Mouse (Mus musculus) left cerebral cortex, adult 11 months (tissue): ENCODE measurements around the gene Il4i1.

Source experiments
- DNase-seq: peaks from one replicate; pipeline ENCODE4 v3.0.0; 2022; ENCODE audit warnings: low spot score

Il4i1 gene

GRCm38 (mm10) chr7:44815721-44816469, at the start of gene Il4i1, which contains the start of gene Nup62:
Il4i1 (plus strand) TSS chr7:44816387.
Nup62 (plus strand) TSS chr7:44816088.
- DNase-seq = peak; percentile 97

DNA sequence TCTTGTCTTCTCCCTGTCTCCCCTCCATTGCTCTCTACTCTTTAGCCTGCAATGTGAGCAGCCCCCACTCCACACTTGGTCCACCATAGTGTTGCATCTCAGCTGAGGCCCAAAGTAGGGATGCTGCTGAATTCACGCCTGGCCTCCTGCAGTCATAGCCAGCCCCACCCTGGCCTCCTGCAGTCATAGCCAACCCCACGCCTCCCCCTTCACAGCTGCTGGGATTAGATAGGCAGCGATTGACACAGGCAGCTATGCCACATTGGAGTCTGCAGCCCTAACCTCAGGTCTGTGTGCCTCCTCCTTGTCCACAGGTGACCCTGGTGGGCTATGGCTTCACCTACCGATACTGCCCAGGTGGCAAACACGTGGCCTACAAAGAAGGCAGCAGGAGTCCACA, 48.1 kb upstream of the Il4i1 start:
- DNase-seq = no peak

DNA sequence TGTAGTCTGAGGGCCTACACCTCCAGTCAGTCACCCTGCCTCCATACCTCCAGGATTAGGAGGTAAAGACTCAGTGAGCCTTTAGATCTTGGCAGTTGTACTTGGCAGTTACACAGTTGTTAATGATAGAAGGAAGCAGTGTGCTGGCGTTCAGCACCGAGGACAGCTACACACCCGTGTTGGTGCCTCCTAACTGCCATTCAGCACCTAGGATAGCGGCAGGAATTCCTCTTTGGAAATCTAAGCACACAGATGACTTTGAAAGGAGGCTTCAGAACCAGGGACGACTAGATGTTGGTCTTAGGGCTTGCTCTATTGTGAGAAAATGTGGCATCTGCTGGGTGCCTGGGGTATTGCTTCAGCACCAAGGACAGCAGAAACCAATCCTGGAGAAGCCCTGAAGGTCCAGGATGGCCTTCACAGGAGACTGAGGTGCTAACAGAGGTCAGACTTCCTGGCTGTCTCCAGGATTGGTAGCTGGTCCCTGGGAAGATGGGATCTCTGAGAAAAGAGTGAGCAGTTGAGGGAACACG, 46.1 kb upstream of the Il4i1 start:
- no peak for DNase-seq

GRCm38 (mm10) chr7:44772591-44773204, 43.5 kb upstream of the Il4i1 start:
- DNase-seq = no peak

DNA sequence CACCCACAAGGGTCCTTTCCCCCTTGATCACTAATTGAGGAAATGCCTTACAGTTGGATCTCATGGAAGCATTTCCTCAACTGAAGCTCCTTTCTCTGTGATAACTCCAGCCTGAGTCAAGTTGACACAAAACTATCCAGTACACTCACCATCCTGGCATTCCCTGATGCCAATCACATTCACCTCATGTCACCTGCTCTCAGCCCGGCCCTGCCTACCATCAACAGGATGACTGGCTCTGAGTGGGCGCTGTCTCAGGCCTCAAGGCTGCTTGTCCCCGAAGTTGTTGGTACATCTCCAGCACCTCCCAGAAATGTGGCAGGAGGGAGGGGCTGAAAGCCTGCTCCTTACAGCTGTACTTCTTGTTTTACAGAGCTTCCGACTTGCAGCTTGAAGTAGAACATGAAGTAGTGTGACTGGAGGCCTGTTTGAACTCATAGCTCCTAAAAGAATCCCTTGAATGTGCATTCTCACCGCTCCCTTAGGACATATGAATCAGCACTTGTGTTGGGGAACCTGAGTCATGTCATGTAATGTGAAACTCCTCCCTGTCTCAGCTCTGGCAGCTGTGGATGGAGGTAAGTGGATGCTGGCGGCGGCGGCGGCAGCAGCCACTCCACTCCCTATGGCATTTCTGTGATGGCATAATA, 39.2 kb upstream of the Il4i1 start:
- DNase-seq = no peak

DNA sequence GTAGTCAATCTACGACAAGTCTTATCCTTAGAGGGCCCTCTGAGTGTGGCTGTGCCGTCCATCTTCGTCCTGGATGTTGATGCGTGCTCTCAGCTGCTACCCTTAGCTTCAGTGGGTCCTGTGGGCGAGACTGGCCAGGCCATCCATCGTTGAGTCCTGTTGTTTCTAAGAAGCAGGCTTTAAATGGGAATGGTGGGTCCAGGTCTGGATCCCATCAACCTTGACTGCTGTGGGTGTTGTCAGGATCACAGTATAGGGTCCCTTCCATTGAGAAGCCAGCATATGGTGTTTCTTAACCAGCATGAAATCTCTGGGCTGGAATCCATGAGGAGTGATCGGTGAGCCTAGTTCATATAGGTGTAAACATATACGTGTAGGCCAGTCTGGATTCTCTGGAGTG, 36.1 kb upstream of the Il4i1 start:
- DNase-seq = no peak

GRCm38 (mm10) chr7:44789531-44789930, 26.7 kb upstream of the Il4i1 start:
- no peak for DNase-seq

- no peak for DNase-seq
Observed at GRCm38 (mm10) chr7:44790066-44790465, 26.1 kb upstream of the Il4i1 start.

DNA sequence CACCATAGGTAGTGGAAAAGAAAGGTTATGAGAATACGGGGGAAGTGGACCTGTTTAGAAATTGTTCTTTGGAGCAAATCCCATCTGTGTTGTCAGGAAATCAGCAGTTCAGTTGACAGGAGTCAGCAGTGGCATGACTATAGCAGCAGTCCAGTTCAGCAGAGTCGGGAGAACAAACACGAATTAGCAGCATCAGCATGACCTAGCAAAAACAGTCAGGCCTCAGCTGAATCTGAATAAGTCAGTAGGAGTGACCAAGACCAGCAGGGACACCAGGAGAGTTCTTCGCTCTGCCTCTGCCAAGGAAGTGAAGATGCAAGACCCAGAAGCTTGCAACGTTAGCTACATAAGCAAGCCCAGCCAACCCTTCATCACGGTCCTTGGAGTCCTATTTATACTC, 23.4 kb upstream of the Il4i1 start:
- DNase-seq = no peak

DNA sequence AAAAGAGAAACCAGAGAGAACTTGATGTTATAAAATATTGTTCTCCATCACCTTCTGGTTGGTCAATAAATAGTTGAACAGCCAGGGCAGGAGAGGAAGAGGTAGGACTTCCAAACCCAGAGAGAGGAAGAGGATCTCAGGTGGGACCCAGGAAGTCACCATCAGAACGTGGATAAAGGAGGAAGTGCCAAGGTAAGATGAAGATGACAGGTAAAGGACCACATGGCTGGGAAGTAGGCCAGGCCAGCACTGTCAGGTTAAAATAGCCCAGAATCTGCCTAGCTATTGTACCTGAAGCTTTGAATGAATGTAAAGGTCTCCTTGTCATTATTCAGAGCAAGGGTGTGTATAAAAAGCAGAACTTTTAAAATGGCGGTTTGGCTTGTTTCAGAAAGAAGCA, 7.3 kb upstream of the Il4i1 start:
- DNase-seq = no peak

DNA sequence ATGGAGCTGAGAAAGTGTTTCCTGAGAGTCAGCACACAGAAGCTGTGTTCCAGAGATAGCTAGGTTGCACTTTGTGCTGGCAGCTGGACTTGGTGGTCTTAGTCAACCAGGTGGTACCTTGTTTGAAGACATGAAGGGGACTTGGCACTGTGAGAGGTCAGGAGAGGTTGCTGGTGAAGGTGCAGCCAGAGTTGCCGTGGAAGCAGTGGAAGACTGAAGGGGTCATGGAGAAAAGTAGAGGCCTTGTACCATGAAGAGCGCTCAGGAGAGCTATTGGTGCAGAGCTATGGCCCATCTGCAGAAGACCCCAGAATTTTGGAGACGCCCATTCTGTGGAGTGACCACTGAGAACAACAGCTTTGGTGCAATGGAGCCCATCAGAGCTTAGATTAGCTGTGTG, 6.7 kb upstream of the Il4i1 start:
- no peak for DNase-seq

DNA sequence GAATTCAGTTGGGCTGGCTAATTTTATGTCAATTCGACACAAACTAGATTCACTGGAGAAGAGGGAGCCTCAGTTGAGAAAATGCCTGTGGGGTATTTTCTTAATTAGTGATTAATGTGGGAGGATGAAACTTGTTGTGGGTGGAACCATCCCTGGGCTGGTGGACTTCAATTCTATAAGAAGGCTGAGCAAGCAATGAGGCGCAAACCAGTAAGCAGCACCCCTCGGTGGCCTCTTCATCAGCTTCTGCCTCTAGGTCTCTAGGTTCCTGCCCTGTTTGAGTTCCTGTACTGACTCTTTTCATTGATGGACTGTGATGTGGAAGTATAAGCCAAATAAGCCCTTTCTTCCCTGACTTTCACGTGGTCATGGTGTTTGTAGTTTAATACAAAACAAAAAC, 5.8 kb upstream of the Il4i1 start:
- DNase-seq = no peak

DNA sequence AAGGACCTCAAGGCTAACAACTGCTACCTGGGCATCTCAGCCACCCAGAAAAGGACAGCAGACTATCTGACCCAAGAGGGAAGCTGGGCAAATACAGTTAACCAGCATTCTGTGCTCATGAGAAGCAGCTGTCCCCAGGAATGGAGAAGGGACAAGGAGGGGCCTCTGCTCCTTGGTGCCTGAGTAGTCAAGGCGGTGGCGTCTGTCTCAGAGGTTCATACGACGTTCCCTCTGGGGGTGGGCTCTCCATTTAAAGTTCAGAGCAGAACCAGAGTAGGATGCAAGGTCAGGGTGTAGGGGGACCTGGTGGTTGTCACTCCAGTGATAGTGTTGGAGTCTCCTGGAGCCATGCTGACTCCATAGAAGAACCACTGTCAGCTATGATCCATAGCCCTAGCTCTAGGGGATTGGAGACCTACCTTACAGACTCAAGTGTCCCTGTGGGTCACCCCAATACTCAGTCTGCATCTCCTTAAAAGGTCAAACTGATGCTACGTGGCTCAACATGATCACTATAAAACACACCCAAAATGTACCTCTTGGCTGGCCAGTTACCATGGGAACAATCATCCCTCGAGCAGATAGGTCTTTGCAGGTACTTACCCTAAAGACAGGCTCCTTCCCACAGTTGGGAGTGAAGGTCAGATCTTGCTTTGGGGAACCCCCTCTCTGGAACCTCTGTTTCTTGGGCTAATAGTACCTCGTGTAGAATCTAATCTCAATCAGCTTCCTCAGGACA, 5.2 kb upstream of the Il4i1 start:
- DNase-seq = no peak

DNA sequence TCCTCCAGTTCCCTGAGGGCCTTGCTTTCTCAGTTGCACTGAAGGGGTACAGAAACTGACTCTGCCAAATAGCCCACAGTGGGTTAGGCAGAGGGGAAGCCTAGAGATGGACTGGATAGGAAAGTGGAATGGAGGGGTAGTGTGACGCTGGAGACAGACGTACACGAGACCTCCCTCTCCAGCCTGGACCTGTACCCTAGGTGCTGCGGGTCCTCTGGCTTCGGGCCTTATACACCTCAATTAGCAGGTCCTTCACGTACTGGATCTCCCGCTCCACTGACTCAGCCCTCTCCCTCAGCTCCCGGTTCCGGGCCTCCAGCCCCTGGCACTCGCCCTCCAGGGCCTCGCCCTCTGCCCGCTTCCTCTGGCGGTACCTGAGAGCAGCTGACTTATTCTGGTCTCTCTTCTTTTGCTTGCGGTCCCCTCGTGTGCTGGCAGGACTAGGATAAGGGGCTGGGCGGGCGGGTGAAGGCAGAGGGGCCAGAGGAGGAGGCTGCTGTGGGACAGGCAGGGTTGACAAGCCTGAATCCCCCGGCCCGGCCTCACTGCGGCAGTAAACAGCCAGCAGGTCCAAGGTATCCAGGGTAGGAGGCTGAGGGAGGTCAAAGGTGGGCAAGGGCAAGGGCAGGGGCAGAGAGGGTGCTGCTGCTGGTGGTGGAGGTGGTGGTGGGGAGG, 3.4 kb upstream of the Il4i1 start:
- no peak for DNase-seq

- DNase-seq = no peak
Observed at GRCm38 (mm10) chr7:44813985-44814384, 2.2 kb upstream of the Il4i1 start.

DNA sequence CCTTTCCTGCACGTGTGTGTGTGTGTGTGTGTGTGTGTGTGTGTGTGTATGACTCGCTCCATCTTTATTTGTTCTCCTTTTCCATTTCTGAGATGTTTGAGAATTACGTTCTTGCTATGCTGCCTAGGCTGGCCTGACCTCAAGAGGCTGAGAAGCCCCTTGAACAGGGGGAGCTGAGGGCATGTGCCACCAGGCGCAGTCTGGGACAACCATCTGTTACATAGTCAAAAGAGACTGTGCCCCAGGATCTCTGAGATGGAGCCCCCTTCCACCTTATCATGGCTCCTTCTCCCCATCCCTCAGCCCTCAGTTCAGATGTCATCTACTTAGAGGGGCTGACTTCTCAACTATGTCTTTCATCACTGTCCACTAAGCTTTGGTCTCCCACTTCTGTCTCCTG, 1.8 kb upstream of the Il4i1 start:
- no peak for DNase-seq

GRCm38 (mm10) chr7:44814952-44815553, 1.1 kb upstream of the Il4i1 start:
- no peak for DNase-seq

DNA sequence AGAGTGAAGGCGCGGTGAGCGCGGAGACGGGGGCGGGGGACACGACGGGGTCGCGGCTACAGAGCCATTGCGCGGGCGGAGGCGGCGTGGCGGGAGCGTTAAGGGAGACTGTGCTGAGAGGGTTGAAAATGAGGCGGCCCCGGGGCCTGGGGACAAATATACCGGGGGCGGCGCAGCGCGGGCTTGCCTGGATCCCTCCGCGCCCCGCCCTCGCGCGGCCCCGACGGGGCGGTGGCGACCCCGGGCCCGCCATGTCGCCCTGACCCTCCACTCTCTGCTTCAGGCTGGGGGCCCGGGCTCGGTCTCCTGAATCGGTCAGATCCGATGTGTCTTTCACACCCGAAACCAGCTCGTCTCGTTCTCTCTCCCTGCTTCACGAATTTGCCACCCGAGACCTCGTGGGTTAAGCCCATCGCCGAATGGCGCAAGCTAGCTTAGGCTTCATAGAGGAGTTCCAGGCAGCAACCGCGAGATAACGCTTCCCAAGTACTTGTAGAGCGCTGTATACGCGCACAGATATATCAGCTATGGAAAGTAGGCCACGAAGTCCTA, 359 bp downstream of the Il4i1 start, which contains the start of gene Atf5:
Atf5 (minus strand) TSS at position 189 of the 552 bp plus-strand sequence.
- DNase-seq = no peak

GRCm38 (mm10) chr7:44817441-44817840, 1.3 kb downstream of the Il4i1 start:
- DNase-seq = no peak

DNA sequence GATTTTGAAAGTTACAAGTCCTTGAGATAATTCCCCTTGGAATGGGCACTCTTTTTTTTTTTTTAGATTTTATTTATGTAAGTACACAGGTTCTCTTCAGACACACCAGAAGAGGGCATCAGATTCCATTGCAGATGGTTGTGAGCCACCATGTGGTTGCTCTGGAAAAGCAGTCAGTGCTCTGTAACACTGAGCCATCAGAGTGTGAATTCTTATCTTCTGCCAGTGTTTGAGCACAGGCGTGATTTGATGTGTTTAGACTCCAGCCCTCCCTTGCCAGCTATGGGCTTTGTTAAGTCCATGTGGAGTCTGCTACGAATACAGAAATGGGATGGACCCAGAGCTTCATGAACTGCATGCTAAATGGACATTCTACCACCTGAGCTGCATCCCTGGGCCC, 2.0 kb downstream of the Il4i1 start:
- DNase-seq = no peak

DNA sequence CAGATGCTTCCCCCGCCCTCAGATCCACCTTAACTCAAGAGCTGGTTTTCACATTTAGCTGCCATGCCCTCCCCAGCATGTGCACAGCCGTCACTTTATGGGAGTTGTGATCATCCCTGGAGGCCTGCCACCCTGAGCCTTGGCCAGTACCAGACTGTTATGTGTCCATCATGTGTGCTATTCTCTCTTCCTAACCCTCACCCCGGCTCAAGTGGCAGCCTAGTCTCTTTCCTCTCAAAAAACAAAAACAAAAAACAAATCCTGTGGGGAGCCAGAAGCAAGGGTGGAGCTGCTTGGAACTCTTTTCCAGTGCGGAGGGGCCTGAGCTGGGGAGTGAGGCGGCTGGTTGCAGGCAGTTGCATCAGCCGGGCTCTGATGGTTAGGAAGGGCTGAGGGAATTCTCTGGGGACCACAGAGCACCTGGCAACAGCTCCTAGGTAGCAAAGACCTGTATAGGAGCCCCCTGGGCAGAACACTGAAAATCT, 2.6 kb downstream of the Il4i1 start:
- no peak for DNase-seq
